Mouse (Mus musculus) C2C12 (cell line): Measurements from ENCODE around the gene Arhgef26. TPM values are rescaled to one million over a fixed set of nuclear protein-coding genes. Genes with fewer than 3 reads are reported as not detected.

Experiments used
- H3K27me3 ChIP-seq: one replicate; pipeline ENCODE4 v1.6.1; 2011; ENCODE audit not compliant: control insufficient read depth, insufficient read depth, insufficient read length
- H3K36me3 ChIP-seq: one replicate; pipeline ENCODE4 v1.6.1; 2011; ENCODE audit not compliant: control insufficient read depth, insufficient read depth
- H3K4me3 ChIP-seq: one replicate; pipeline ENCODE4 v1.5.1; 2011; ENCODE audit warnings: mild to moderate bottlenecking, control low read depth; ENCODE audit not compliant: poor library complexity, insufficient read depth, severe bottlenecking
- H3K79me2 ChIP-seq: one replicate; pipeline ENCODE4 v1.6.1; 2011; ENCODE audit not compliant: control insufficient read depth, insufficient read depth
- H3K79me3 ChIP-seq: one replicate; pipeline ENCODE4 v1.6.1; 2011; ENCODE audit warnings: low read depth, control low read depth
- H3ac ChIP-seq: one replicate; pipeline ENCODE3; 2011; ENCODE audit warnings: low read depth; ENCODE audit not compliant: control insufficient read depth, insufficient read length
- CEBPB ChIP-seq: IDR thresholded peaks from one replicate; pipeline ENCODE4 v1.6.1; 2011; ENCODE audit warnings: low read depth, mild to moderate bottlenecking, control low read depth, moderate library complexity
- CTCF ChIP-seq: IDR thresholded peaks from one replicate; pipeline ENCODE4 v1.5.1; 2011; ENCODE audit not compliant: control insufficient read depth, insufficient read depth, insufficient read length
- FOSL1 ChIP-seq: IDR thresholded peaks from one replicate; pipeline ENCODE4 v1.8.0; 2011; ENCODE audit warnings: mild to moderate bottlenecking, low read length; ENCODE audit not compliant: poor library complexity, insufficient read depth, severe bottlenecking
- MAX ChIP-seq: IDR thresholded peaks from one replicate; pipeline ENCODE4 v1.6.1; 2011; ENCODE audit warnings: mild to moderate bottlenecking, control low read depth
- MYOD1 ChIP-seq: IDR thresholded peaks from one replicate; pipeline ENCODE4 v1.6.1; 2011; ENCODE audit warnings: low read depth; ENCODE audit not compliant: control insufficient read depth, insufficient read length
- MYOG ChIP-seq: IDR thresholded peaks from one replicate; pipeline ENCODE4 v1.6.1; 2011; ENCODE audit not compliant: control insufficient read depth, insufficient read length; ENCODE audit errors: extremely low read depth
- USF1 ChIP-seq: IDR thresholded peaks from one replicate; pipeline ENCODE4 v1.6.1; 2011; ENCODE audit warnings: low read depth, mild to moderate bottlenecking, control low read depth, moderate library complexity
- polyA plus RNA-seq: library from polyadenylated mRNA; unstranded; fragments of >200 nt; fragmentation: generic; extraction: Trizol; gene quantifications from one replicate; pipeline ENCODE4 v1.2.1, GENCODE M21; 2012; ENCODE audit warnings: missing spikeins

Gene Arhgef26
- polyA plus RNA-seq, 1 experiment, result 1.9 TPM

DNA sequence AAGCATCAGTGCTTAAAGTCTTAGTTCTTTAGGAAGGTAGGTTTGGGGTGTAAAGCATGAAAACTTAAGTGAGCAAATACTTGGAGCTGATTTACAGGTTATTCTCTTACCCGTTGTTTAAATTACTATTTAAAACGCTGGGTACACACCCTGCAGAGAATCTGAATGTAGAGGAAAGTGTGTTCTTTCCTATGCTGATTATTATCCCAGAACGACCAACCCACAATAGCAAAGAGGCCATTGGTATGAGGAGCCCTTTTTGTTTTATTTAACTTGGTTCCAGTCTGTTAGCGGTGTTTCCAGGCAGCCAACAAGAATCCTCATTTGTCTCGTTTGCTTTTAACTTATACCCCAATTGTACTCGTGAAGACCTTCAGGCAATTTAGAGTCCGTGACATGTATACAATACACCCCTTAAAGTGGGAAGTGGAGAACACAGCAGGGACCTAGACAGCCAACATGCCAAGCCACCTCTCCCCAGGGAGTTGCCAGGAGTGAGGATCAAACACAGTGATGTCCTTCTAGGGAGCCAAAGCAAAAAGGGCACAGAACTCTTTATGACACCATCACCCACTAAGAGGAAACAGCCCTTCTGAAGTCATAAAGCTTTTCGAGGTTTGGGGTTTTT lies 71.5 kb downstream of the Arhgef26 start:
- no peaks in the 10 kb centered on the region for H3K79me2 ChIP-seq
- no peaks in the 10 kb centered on the region for H3K79me3 ChIP-seq
- H3K4me3 ChIP-seq, result no peak overlapping the region
- no peak overlapping the region for H3ac ChIP-seq
- H3K36me3 ChIP-seq, result no peaks in the 10 kb centered on the region
- no peak for TF ChIP-seq CTCF
- TF ChIP-seq MYOD1, result no peak
- TF ChIP-seq MAX, result no peak
- TF ChIP-seq CEBPB, result no peak
- TF ChIP-seq MYOG, result no peak
- no peak for TF ChIP-seq FOSL1
- TF ChIP-seq USF1, result no peak
- no peaks in the 10 kb centered on the region for H3K27me3 ChIP-seq

DNA sequence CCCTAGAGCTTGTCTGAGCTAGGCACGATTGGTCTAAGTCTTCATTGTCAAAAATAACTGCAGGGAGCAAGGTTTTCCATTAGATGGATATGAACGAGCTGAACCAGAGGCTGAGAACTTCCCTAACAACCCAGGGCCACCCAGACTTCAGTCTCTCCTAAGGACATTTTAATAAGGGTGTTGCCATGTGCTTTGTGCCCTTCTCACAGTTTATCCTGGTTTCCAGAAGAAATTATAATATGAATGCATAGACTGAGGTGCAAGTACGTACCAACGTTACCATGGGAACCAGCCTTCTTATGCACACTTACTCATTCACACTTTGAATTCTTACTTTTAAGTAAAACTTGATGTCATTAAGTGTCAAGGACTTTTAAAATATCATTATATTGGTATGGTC lies 72.3 kb downstream of the Arhgef26 start:
- H3K4me3 ChIP-seq, result no peak overlapping the region
- no peaks in the 10 kb centered on the region for H3K79me2 ChIP-seq
- TF ChIP-seq FOSL1, result no peak
- no peak for TF ChIP-seq CTCF
- TF ChIP-seq MAX, result no peak
- TF ChIP-seq MYOG, result no peak
- no peak for TF ChIP-seq CEBPB
- no peak for TF ChIP-seq USF1
- TF ChIP-seq MYOD1, result no peak

DNA sequence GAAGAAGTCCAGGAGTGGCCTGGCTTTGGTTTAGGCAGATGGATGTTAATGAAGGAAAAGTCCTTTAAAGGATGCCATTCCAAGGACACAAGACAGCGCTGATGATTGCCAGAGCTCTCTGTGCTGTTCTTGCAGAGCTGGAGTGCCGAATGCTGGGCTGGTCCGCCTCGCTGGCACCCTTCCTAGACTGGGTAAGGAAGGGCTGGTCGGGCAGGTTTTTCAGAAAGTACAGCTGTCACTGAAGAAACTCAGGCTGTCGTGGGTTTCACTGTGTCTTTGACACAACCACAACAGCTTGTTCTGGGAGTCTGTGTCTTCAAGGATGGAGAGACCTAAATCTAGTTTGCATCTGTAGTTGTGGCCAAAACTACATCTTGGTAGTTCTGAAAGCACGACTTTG lies 74.6 kb downstream of the Arhgef26 start:
- H3K79me2 ChIP-seq, result no peaks in the 10 kb centered on the region
- H3K27me3 ChIP-seq, result no peaks in the 10 kb centered on the region
- no peak overlapping the region for H3ac ChIP-seq
- H3K4me3 ChIP-seq, result no peak overlapping the region
- H3K79me3 ChIP-seq, result no peaks in the 10 kb centered on the region
- no peaks in the 10 kb centered on the region for H3K36me3 ChIP-seq
- TF ChIP-seq MYOD1, result no peak
- no peak for TF ChIP-seq CTCF
- no peak for TF ChIP-seq MAX

More for the DNA sequence above, 72.3 kb downstream of the Arhgef26 start:
- Histone ChIP-seq H3K27me3 (no peaks in the 10 kb centered on the region), H3ac (no peak overlapping the region), H3K36me3 (no peaks in the 10 kb centered on the region), H3K79me3 (no peaks in the 10 kb centered on the region)

DNA sequence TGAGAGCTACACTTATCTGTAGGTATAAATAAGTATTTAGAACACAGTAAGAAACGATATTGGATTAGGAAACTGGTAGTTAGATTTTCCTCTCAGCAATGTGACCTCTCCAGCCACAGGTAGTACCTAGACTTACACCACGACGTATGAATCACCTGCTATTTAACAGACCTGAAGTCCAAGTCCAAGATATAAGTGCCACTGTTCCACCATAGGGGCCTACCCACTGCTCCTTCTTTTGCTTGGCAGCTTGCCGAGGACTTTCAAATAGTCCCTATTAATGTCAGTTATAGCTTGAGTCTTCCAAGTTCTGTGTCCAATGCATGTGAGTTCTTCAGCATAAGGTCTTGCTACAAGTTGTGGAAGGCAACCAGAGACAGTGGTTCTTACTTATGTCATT lies 76.8 kb downstream of the Arhgef26 start:
- no peaks in the 10 kb centered on the region for H3K79me3 ChIP-seq
- no peak for TF ChIP-seq FOSL1
- TF ChIP-seq MYOG, result no peak
- no peak for TF ChIP-seq USF1
- no peak for TF ChIP-seq MAX
- TF ChIP-seq CEBPB, result no peak
- TF ChIP-seq MYOD1, result no peak
- TF ChIP-seq CTCF, result no peak

DNA sequence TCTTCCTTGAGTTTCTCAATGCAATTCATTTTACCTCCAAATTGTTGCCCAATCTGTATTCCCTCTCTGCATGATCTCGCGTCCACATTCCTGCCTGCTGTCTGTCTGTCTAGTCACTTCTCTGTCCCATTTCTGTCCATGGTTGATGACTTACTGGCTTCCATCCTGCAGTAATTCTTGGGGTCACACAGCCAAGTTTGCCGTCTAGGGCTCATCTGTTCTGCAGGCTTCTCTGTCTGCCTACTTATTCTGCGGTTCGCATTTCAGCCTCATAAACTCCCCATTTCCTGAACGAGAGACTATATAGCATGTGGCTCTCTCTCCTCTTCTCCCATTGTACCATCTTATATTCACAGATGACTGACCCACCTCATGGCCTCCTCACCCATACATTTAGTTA lies 79.3 kb downstream of the Arhgef26 start:
- Histone ChIP-seq H3ac (no peak overlapping the region), H3K79me3 (no peaks in the 10 kb centered on the region), H3K4me3 (no peak overlapping the region), H3K27me3 (no peaks in the 10 kb centered on the region), H3K79me2 (no peaks in the 10 kb centered on the region), H3K36me3 (no peaks in the 10 kb centered on the region)
- TF ChIP-seq MAX (no peak), CEBPB (no peak), MYOG (no peak), USF1 (no peak), MYOD1 (no peak), CTCF (no peak), FOSL1 (no peak)

More for the DNA sequence above, 76.8 kb downstream of the Arhgef26 start:
- Histone ChIP-seq H3K27me3 (no peaks in the 10 kb centered on the region), H3ac (no peak overlapping the region), H3K79me2 (no peaks in the 10 kb centered on the region), H3K36me3 (no peaks in the 10 kb centered on the region), H3K4me3 (no peak overlapping the region)

DNA sequence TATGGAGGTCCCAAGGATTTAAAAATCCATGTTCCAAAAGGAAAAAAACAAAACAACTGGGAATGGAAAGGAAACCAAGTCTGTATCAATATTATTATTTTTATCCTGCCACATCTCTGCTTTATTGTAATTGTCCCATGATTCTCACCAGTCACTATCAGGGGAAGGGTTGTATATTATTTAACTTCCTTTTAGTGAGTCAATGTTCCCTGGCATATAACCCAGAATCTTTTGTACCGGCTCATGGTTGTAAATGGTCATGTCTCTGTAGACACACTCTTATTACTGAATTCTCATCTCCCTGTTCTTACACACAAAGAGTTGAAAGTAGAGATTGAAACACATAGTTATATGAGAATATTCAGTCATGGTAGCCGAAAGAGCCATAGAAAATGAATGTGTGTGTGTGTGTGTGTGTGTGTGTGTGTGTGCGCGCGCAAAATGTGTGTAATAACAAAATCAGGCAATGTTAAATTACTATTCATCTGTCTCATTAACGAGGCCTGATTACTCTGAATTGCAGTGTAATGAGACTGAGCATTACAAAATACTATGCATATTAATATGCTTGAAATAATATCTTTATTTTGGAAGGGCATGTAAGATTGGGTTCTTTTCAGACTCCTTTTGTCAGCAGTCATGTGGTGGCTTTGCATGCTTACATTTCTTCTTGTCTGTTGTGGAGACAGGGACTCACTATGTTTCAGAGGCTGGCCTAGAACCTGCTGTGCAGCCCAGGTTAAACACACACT lies 80.4 kb downstream of the Arhgef26 start:
- Histone ChIP-seq H3K79me2 (no peaks in the 10 kb centered on the region), H3K27me3 (no peaks in the 10 kb centered on the region), H3K79me3 (no peaks in the 10 kb centered on the region), H3K4me3 (no peak overlapping the region), H3K36me3 (no peaks in the 10 kb centered on the region), H3ac (no peak overlapping the region)
- TF ChIP-seq MYOG, result no peak
- TF ChIP-seq CEBPB, result no peak
- no peak for TF ChIP-seq CTCF
- no peak for TF ChIP-seq USF1
- TF ChIP-seq MAX, result no peak
- no peak for TF ChIP-seq MYOD1
- no peak for TF ChIP-seq FOSL1
